Mouse (Mus musculus) hematopoietic stem cell, adult 5-6 weeks (primary cell): ENCODE results near the gene Tmem131l. TPM values are rescaled to one million over a fixed set of nuclear protein-coding genes. Genes with fewer than 3 reads are reported as not detected.

Source experiments
- ATAC-seq, 2 experiments: fragments of 125-278 bp in 1 of 2; replicated peaks in 1 of 2; 2 replicates each; pipeline ENCODE4 v1.8.0; 2016 to 2017; ENCODE audit warnings: inconsistent platforms in 2 of 2, mild to moderate bottlenecking in 2 of 2, moderate number of reproducible peaks in 2 of 2, low read depth in 1 of 2, moderate TSS enrichment in 1 of 2; ENCODE audit not compliant: low FRiP score in 2 of 2, poor library complexity in 2 of 2, severe bottlenecking in 2 of 2, insufficient read depth in 1 of 2, low TSS enrichment in 1 of 2
- total RNA-seq: library from RNA; stranded (forward); fragments of 172-1452, 232-1000 nt; gene quantifications from 2 replicates; pipeline ENCODE4 v1.2.3, GENCODE M21; 2017

Tmem131l gene
- total RNA-seq, 1 experiment from 2014 or later: 55.8 TPM

- no peak for ATAC-seq
These were observed 46.9 kb downstream of the Tmem131l start for GRCm38 (mm10) chr3:83993089-83993516.

GRCm38 (mm10) chr3:83991691-83992524 lies 48.1 kb downstream of the Tmem131l start:
- ATAC-seq: peak; percentile 84 to 85

- ATAC-seq: no peak
These were observed 51.8 kb downstream of the Tmem131l start for GRCm38 (mm10) chr3:83988214-83988613.

- ATAC-seq: no peak; a peak in 1 of 4 replicates
These were observed 52.4 kb downstream of the Tmem131l start for GRCm38 (mm10) chr3:83987533-83988112.

- ATAC-seq: no peak
These were observed 53.2 kb downstream of the Tmem131l start for GRCm38 (mm10) chr3:83986740-83987139.

GRCm38 (mm10) chr3:83985426-83985825 lies 54.5 kb downstream of the Tmem131l start:
- no peak for ATAC-seq

- no peak for ATAC-seq
These were observed 55.6 kb downstream of the Tmem131l start for GRCm38 (mm10) chr3:83984379-83984778.

- ATAC-seq: no peak
These were observed 57.2 kb downstream of the Tmem131l start for GRCm38 (mm10) chr3:83982821-83983220.

GRCm38 (mm10) chr3:83980231-83980872 lies 59.6 kb downstream of the Tmem131l start:
- no peak; a peak in 1 of 4 replicates for ATAC-seq

GRCm38 (mm10) chr3:83978497-83979410 lies 61.2 kb downstream of the Tmem131l start:
- no peak for ATAC-seq

GRCm38 (mm10) chr3:83977817-83978216 lies 62.2 kb downstream of the Tmem131l start:
- no peak for ATAC-seq

- no peak for ATAC-seq
These were observed 63.8 kb downstream of the Tmem131l start for GRCm38 (mm10) chr3:83976161-83976560.

GRCm38 (mm10) chr3:83973339-83973738 lies 66.6 kb downstream of the Tmem131l start:
- no peak for ATAC-seq

- no peak for ATAC-seq
These were observed 69.3 kb downstream of the Tmem131l start for GRCm38 (mm10) chr3:83970629-83971028.

GRCm38 (mm10) chr3:83969081-83969480 lies 70.9 kb downstream of the Tmem131l start:
- ATAC-seq: 0 out of 4 replicates have a peak, but pooled peaks of 1 of the 2 experiments have one; percentile 17

- ATAC-seq: no peak
These were observed 72.2 kb downstream of the Tmem131l start for GRCm38 (mm10) chr3:83967791-83968190.

- no peak for ATAC-seq
These were observed 74.6 kb downstream of the Tmem131l start for GRCm38 (mm10) chr3:83965333-83965732.
